Mouse (Mus musculus) hindbrain, embryonic 14.5 days (tissue): ENCODE measurements at regions not wholly inside any gene's neighbourhood (a gene's known extent, or its start where the extent isn't known, plus 50 kb on each side); places are given as distances from the start of the nearest gene placed in this dataset.

ENCODE experiments used
- ATAC-seq: fragments of 200-750 bp; cut with Nextera tagmentation; 2 replicates; pipeline ENCODE4 v1.8.0; 2017; ENCODE audit warnings: moderate number of reproducible peaks, mild to moderate bottlenecking, moderate TSS enrichment, moderate library complexity; ENCODE audit not compliant: low FRiP score
- DNase-seq: peaks from one replicate; pipeline ENCODE4 v3.0.0-alpha.2; 2015; ENCODE audit warnings: low spot score
- H3K27ac ChIP-seq: fragments of 300-500 bp; sonication (generic); 2 replicates; pipeline ENCODE4 v1.5.1; 2014; ENCODE audit warnings: mild to moderate bottlenecking, moderate library complexity
- H3K27me3 ChIP-seq: fragments of 300-500 bp; sonication (generic); 2 replicates; pipeline ENCODE4 v1.6.1; 2014; ENCODE audit warnings: mild to moderate bottlenecking, low read length, mixed read lengths; ENCODE audit not compliant: control insufficient read depth, insufficient read depth
- H3K36me3 ChIP-seq: fragments of 300-500 bp; sonication (generic); replicated peaks from 2 replicates; pipeline ENCODE4 v1.6.1; 2014; ENCODE audit not compliant: control insufficient read depth, insufficient read depth
- H3K4me1 ChIP-seq: fragments of 300-500 bp; sonication (generic); replicated peaks from 2 replicates; pipeline ENCODE4 v1.6.1; 2014; ENCODE audit warnings: antibody characterized with exemption, low read length, mixed read lengths; ENCODE audit not compliant: control insufficient read depth, insufficient read depth
- H3K4me2 ChIP-seq: fragments of 300-500 bp; sonication (generic); replicated peaks from 2 replicates; pipeline ENCODE4 v1.6.1; 2014; ENCODE audit warnings: mild to moderate bottlenecking, moderate library complexity
- H3K4me3 ChIP-seq: fragments of 300-500 bp; sonication (generic); replicated peaks from 2 replicates; pipeline ENCODE4 v1.5.1; 2014; ENCODE audit warnings: mild to moderate bottlenecking, low read length
- H3K9ac ChIP-seq: fragments of 300-500 bp; sonication (generic); 2 replicates; pipeline ENCODE4 v1.6.1; 2014
- H3K9me3 ChIP-seq: fragments of 300-500 bp; sonication (generic); 2 replicates; pipeline ENCODE4 v1.6.1; 2016; ENCODE audit warnings: low read length; ENCODE audit not compliant: control insufficient read depth
- WGBS: fragments of 180-500 bp; shearing (Covaris S2); extraction: QIAGEN DNeasy Blood & Tissue Kit; methylation state at CpG from one replicate; pipeline ENCODE4 v1.1.7; 2014; 5-methylcytosine and 5-hydroxymethylcytosine counted together

DNA sequence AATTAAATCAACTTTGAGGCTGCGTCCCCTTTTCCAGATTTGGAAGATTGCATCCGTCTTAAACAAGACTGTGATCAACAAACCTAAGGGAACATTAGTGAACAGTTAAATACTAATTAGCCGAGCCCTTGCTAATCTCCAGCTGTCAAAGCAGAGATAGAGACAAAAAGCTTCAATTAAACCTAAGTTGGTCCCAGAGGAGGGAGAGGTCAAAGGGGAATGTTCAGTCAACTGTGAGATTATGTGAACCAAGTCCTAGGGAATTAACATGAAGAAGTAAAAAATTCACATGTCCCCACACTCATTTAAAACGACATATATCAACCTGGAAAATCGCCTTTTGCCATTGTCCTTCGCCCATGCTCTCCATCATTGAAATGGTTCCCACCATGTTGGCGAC, 59.7 kb upstream of the Tbx20 start:
- H3K9ac ChIP-seq, result no peak overlapping the region
- no peak overlapping the region for H3K4me3 ChIP-seq
- ATAC-seq (no peak), DNase-seq (no peak)
- H3K27me3 ChIP-seq, result no peaks in the 10 kb centered on the region
- WGBS, result 61% methylated on average over 7 of the region's 7 CpGs
- no peak overlapping the region for H3K4me2 ChIP-seq
- no peaks in the 10 kb centered on the region for H3K4me1 ChIP-seq
- no peaks in the 10 kb centered on the region for H3K9me3 ChIP-seq
- H3K27ac ChIP-seq, result no peak overlapping the region
- no peaks in the 10 kb centered on the region for H3K36me3 ChIP-seq

DNA sequence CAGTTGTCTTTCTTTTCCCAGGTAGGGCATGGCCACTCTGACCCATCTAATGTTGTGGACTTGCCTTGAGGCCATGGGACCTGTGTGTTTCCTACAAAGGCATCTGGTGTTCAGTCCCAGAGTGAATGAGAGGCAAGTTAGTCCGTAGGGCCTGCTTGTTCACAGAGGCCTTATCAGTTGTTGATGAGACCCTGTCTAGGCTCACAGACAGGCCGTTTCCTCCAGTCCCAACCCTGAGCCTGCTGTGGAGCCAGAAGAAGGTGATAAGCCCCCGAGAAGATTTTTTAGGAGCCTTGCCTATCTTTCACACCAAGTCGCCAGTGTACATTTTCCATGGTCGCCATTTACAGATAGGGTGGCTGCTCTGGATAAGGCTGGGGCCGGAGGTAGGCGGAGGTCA, 74.1 kb upstream of the Tbx20 start:
- H3K27ac ChIP-seq, result no peak overlapping the region
- ATAC-seq, result no peak
- H3K4me2 ChIP-seq, result no peak overlapping the region
- 89% methylated on average over 7 of the region's 7 CpGs for WGBS
- no peak for DNase-seq
- H3K36me3 ChIP-seq, result no peaks in the 10 kb centered on the region
- no peak overlapping the region for H3K4me3 ChIP-seq
- H3K9ac ChIP-seq, result no peak overlapping the region
- H3K9me3 ChIP-seq, result no peaks in the 10 kb centered on the region
- no peaks in the 10 kb centered on the region for H3K27me3 ChIP-seq
- no peaks in the 10 kb centered on the region for H3K4me1 ChIP-seq

DNA sequence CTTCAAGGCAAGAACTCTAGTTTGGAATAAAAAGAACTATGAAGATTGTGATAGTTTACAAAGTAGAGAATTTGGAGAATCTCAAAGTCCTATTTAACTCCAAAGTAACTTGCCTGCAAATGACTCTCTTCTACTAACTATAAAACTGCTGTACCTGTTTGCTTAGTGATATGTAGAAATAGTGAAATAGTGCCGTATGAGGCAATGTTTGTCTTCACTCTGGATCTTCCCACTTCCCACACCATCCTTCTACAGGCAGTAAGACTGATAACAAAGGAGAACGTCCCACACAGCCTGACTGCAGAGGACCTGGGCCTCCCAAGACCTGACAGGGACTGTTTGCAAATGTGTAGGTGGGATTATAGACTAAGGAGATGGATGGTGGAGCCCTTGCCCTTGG, 85.4 kb upstream of the Tbx20 start:
- no peaks in the 10 kb centered on the region for H3K9me3 ChIP-seq
- H3K27ac ChIP-seq, result no peak overlapping the region
- no peak overlapping the region for H3K4me3 ChIP-seq
- H3K4me1 ChIP-seq, result no peaks in the 10 kb centered on the region
- no peak overlapping the region for H3K4me2 ChIP-seq
- H3K27me3 ChIP-seq, result no peaks in the 10 kb centered on the region
- DNase-seq (no peak), ATAC-seq (no peak)
- WGBS, result 87% methylated on average over 2 of the region's 2 CpGs
- no peaks in the 10 kb centered on the region for H3K36me3 ChIP-seq
- no peak overlapping the region for H3K9ac ChIP-seq

DNA sequence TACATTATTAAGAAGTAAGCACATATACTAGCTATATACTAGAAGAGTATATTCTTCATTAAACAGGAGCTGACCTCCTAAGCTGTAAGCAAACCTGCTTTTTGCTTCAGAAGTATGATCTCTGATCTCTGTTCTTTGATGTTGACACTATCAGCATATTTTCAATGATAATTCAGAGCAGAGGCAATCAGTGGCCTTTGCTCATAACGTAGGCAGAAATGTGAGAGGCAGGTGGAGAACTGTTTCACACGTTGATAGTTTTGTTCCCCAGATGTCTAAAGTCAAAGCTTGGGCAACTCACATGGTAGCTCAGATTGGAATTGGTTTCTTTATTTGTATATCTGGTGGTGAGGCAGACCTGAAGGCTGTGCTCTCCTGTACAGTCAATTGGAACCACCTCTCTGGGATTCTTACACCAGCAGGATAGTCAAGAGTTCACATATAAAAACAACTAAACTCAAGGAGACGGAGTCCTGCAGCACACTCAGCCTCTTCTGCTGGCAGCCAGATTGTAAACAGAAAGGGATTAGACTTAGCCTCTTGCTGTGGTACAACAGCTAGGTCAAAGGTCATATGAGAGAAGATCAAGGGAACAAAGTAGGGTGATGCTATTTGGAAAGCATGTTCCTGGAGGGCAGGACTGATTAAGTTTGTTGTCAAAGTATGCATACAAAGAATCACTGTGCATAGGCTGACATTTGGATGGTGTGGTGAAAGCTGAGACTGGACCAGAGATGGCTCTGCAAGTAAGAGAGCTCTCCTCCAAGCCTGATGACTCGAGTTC, 92.5 kb upstream of the Tbx20 start:
- Histone ChIP-seq H3K9ac (no peak overlapping the region), H3K4me1 (no peaks in the 10 kb centered on the region), H3K4me2 (no peak overlapping the region), H3K4me3 (no peak overlapping the region), H3K27ac (no peak overlapping the region), H3K27me3 (no peaks in the 10 kb centered on the region), H3K9me3 (no peaks in the 10 kb centered on the region), H3K36me3 (no peaks in the 10 kb centered on the region)
- ATAC-seq, result no peak
- WGBS, result 73% methylated on average over 4 of the region's 4 CpGs
- DNase-seq, result no peak

DNA sequence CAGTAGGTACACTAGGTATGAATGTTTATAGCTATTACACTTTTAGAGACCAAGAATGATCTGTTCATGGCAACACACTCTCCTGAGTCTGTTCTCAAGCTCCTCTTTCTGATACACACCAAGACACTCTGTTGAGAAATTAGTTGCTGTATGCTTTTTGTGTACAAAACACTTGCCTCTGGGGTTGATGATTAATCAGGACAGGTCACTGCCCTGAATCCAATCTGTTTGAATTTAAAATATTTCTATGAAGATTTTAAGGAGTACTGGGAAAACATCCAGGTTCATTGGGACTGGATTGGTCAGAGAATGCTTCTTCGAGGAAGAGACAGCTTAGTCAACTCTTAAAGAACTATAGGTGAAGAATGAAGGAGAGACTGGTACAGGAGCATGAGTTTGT, 94.6 kb upstream of the Tbx20 start:
- H3K4me2 ChIP-seq, result no peak overlapping the region
- H3K9me3 ChIP-seq, result no peaks in the 10 kb centered on the region
- H3K27me3 ChIP-seq, result no peaks in the 10 kb centered on the region
- ATAC-seq (no peak), DNase-seq (no peak)
- no peak overlapping the region for H3K27ac ChIP-seq
- WGBS, result 89% methylated on average over 1 of the region's 1 CpGs
- no peak overlapping the region for H3K9ac ChIP-seq
- no peaks in the 10 kb centered on the region for H3K4me1 ChIP-seq
- H3K36me3 ChIP-seq, result no peaks in the 10 kb centered on the region
- H3K4me3 ChIP-seq, result no peak overlapping the region

DNA sequence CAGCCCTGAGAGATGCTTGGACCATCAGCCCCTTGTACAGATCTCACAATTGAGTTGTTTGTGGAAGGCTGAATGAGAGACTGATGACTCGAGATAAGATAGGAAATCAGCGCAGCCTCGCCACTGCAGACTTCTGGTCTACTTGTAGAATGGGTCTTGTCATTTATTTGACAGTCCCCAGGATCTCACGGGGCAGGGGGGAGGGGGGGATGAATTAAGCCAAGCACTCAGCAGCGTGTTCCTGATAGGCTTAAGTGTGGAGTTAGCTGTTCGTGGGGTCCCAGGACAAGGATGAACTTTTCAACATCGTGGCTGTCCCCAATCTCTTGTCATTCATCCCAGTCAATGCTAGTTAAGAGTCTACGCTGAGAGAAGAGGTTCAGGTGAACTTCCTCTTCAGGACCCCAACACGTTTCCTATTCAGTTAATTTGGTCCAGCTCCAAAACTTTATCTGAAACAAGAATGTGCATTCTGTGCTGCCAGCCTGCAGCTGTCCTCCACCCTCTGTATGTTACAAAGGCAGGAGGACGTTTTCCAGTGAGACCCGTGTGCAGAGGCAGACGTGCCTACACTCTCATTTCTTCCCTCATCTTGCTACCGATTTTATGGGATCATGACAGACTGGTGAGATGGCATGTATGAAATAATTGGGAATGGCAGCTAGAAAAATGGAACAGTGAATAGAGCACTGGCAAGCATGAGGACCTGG, 100.5 kb upstream of the Tbx20 start:
- no peak for DNase-seq
- no peak overlapping the region for H3K9ac ChIP-seq
- 86% methylated on average over 13 of the region's 13 CpGs for WGBS
- no peaks in the 10 kb centered on the region for H3K9me3 ChIP-seq
- no peak overlapping the region for H3K27ac ChIP-seq
- no peak for ATAC-seq
- H3K4me2 ChIP-seq, result no peak overlapping the region
- H3K27me3 ChIP-seq, result 0 out of 2 replicates have a peak, but pooled peaks cover 7% of the 10 kb centered on the region
- H3K36me3 ChIP-seq, result no peaks in the 10 kb centered on the region
- H3K4me1 ChIP-seq, result 0 out of 2 replicates have a peak, but pooled peaks cover 6% of the 10 kb centered on the region
- no peak overlapping the region for H3K4me3 ChIP-seq

DNA sequence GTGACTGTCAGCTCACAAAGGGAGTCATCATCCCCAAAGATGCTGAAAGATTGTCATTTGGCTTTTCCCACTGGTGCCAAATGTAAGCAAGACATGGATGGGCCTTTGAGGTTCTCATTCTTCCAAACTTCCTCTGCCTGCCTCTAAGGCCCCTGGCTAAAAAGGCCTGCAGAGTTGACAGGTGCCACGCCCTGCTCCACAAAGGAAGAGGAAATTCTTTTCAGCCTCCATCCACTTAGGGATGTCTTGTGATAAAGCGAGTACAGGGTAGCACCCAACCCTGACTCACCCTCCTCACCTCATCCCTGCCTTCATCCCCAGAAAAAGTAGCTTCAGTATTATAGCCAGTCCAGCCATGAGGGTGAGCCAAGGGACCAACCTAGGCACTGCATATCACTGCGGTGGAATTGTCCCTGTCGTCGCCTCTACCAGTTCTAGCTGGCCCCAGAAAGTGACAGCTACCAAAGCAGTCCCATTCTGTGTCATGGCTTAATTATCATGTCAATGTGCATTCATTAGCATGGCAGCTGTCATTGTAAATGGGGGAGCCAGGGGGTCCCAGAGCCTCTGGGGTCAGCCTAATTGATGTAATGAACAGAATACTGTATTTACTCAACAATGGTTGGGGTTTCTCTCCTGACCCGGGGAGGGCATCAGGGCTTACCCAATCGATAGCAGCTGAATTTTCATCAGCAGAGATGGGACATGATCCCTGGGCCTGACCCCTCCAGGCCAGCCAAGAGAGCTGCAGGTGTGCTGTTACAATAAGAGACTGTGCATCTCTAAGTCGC, 104.5 kb upstream of the Tbx20 start:
- Histone ChIP-seq H3K4me1 (0 out of 2 replicates have a peak, but pooled peaks cover 6% of the 10 kb centered on the region), H3K4me2 (no peak overlapping the region), H3K9me3 (no peaks in the 10 kb centered on the region), H3K36me3 (no peaks in the 10 kb centered on the region), H3K4me3 (no peak overlapping the region), H3K27me3 (0 out of 2 replicates have a peak, but pooled peaks cover 7% of the 10 kb centered on the region), H3K27ac (no peak overlapping the region), H3K9ac (no peak overlapping the region)
- DNase-seq (no peak), ATAC-seq (peak; percentile 47; the same call in 1 of the 2 replicates)
- 13% methylated on average over 8 of the region's 8 CpGs for WGBS

DNA sequence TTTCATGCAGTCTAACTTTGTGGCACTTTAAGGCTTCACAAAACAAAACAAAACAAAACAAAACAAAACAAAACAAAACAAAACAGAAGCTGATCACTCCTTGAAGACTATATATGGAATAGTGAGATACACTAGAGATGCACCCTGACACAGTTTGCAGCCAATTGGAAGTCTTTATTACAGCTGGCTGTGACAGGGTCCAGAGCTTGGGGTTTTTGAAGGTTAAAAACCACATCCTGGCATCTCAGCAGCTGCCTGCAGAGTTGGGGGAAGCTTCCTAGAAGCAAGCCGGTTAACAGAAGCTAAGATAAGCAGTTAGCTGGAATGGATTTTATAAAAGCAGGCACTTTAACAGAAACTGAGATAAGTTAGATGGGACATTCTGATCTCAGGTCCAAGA, 105.6 kb upstream of the Tbx20 start:
- no peak overlapping the region for H3K4me3 ChIP-seq
- H3K4me1 ChIP-seq, result 0 out of 2 replicates have a peak, but pooled peaks cover 6% of the 10 kb centered on the region
- no peaks in the 10 kb centered on the region for H3K9me3 ChIP-seq
- 77% methylated on average over 1 of the region's 1 CpGs for WGBS
- no peak overlapping the region for H3K27ac ChIP-seq
- H3K27me3 ChIP-seq, result 0 out of 2 replicates have a peak, but pooled peaks cover 7% of the 10 kb centered on the region
- no peak overlapping the region for H3K9ac ChIP-seq
- DNase-seq (no peak), ATAC-seq (no peak)
- no peak overlapping the region for H3K4me2 ChIP-seq
- no peaks in the 10 kb centered on the region for H3K36me3 ChIP-seq

DNA sequence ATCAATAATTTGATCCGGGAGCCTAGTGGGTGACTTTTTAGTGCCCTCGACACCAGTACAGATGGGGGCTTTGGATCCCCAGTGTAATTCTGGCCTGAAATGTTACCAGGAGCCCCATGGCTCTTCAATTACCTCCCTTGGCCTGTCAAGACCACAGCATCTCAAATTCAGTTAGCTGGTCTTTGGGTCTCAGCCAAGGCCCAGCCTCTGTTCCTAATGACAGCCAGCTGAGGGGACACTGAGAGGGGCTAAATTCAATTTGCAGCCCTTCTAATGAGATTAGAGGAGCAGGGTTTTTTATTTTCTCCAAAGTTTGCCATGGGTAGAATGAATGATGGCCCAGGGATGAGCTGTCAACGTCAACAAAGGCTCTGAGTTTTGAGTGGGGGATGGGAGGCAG, 109.9 kb upstream of the Tbx20 start:
- Histone ChIP-seq H3K4me3 (no peak overlapping the region), H3K27ac (no peak overlapping the region), H3K9ac (no peak overlapping the region), H3K27me3 (no peaks in the 10 kb centered on the region), H3K4me2 (no peak overlapping the region), H3K36me3 (no peaks in the 10 kb centered on the region), H3K9me3 (no peaks in the 10 kb centered on the region), H3K4me1 (0 out of 2 replicates have a peak, but pooled peaks cover under 1% of the 10 kb centered on the region)
- peak; percentile 27 for DNase-seq
- WGBS, result 31% methylated on average over 3 of the region's 3 CpGs
- 0 out of 2 replicates have a peak, but pooled peaks have one; percentile 14 for ATAC-seq
